Mouse (Mus musculus) ES-Bruce4 (cell line): ENCODE data around the gene Diaph3. TPM values are rescaled to one million over a fixed set of nuclear protein-coding genes. Genes with fewer than 3 reads are reported as not detected.

Experiments used
- H3K27ac ChIP-seq: 2 replicates; pipeline ENCODE4 v1.5.1; 2012; ENCODE audit warnings: low read length, inconsistent platforms; ENCODE audit not compliant: insufficient read depth
- H3K27me3 ChIP-seq: 2 replicates; pipeline ENCODE4 v1.6.1; 2012; ENCODE audit warnings: mild to moderate bottlenecking, low read length, inconsistent platforms; ENCODE audit not compliant: control insufficient read depth, poor library complexity, insufficient read depth, severe bottlenecking
- H3K36me3 ChIP-seq: 2 replicates; pipeline ENCODE4 v1.6.1; 2012; ENCODE audit warnings: inconsistent platforms, mild to moderate bottlenecking, low read length, moderate library complexity; ENCODE audit not compliant: control insufficient read depth, poor library complexity, insufficient read depth, severe bottlenecking
- H3K4me1 ChIP-seq: one replicate; pipeline ENCODE4 v1.8.1; 2011; ENCODE audit warnings: low read length; ENCODE audit not compliant: control insufficient read depth, insufficient read depth
- H3K4me3 ChIP-seq: 2 replicates; pipeline ENCODE4 v1.5.1; 2011; ENCODE audit warnings: low read depth, mild to moderate bottlenecking, low read length
- H3K9ac ChIP-seq: 2 replicates; pipeline ENCODE4 v1.6.1; 2012; ENCODE audit warnings: low read depth, mild to moderate bottlenecking, inconsistent platforms; ENCODE audit not compliant: poor library complexity, severe bottlenecking
- H3K9me3 ChIP-seq: replicated peaks from 2 replicates; pipeline ENCODE4 v1.6.1; 2012; ENCODE audit warnings: mild to moderate bottlenecking, low read length, inconsistent platforms; ENCODE audit not compliant: control insufficient read depth, poor library complexity, insufficient read depth, severe bottlenecking
- CTCF ChIP-seq: IDR thresholded peaks from one replicate; pipeline ENCODE4 v1.8.1; 2011; ENCODE audit warnings: low read depth, low read length
- EP300 ChIP-seq: IDR thresholded peaks from 2 replicates; pipeline ENCODE4 v1.6.1; 2011; ENCODE audit warnings: low read depth, low read length; ENCODE audit not compliant: insufficient read depth
- POLR2A ChIP-seq: IDR thresholded peaks from one replicate; pipeline ENCODE4 v1.8.1; 2011; ENCODE audit warnings: low read length; ENCODE audit not compliant: insufficient read depth
- polyA plus RNA-seq: library from polyadenylated mRNA; stranded (reverse); fragments of >200 nt; gene quantifications from 2 replicates; pipeline ENCODE4 v1.2.4, GENCODE M21; 2011; ENCODE audit warnings: low read depth; ENCODE audit not compliant: missing spikeins, insufficient read depth, insufficient read length

Diaph3 gene
- polyA plus RNA-seq, 1 experiment: 55.4 TPM

GRCm38 (mm10) chr14:86864053-86864452 lies 277.0 kb downstream of the Diaph3 start:
- TF ChIP-seq POLR2A (no peak), EP300 (no peak), CTCF (no peak)
- no peaks in the 10 kb centered on the region for H3K4me1 ChIP-seq
- no peaks in the 10 kb centered on the region for H3K27me3 ChIP-seq
- no peak overlapping the region for H3K9ac ChIP-seq
- H3K9me3 ChIP-seq: no peaks in the 10 kb centered on the region
- H3K4me3 ChIP-seq: no peak overlapping the region
- no peak overlapping the region for H3K27ac ChIP-seq
- H3K36me3 ChIP-seq: no peaks in the 10 kb centered on the region

DNA sequence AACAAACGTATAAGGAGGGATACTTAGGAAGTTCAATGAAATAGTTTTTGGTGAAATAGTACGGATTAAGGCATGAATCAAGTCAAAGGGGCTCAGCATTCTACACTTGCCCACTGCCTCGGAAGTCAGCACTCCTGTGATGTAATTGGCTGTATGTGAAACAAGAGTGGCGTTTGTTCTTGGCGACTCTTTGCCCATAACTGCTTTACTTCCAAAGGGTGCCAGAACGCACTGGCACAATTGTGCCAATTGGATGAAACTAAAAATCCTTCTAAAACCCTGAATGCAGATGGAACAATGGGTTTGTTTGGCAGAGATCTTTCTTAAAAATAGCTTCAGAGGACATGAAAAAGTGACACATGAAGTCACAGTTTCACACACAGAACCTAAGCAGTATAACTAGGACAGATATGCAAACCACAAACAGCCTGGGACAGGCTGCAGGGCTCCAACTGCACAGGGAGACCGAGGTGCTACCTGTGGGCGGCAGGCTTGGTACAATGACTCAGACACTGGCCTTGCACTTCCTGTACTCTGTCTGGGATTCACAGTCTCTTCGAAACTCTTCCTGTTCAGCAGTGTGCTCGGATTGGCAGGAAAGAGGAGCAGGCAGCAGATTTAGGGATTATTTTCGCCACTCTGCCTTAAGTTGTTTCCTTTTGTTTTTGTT lies 279.6 kb downstream of the Diaph3 start:
- no peak overlapping the region for H3K4me3 ChIP-seq
- TF ChIP-seq EP300 (no peak), CTCF (no peak), POLR2A (no peak)
- H3K9me3 ChIP-seq: no peaks in the 10 kb centered on the region
- no peak overlapping the region for H3K27ac ChIP-seq
- no peaks in the 10 kb centered on the region for H3K4me1 ChIP-seq
- H3K27me3 ChIP-seq: no peaks in the 10 kb centered on the region
- no peak overlapping the region for H3K9ac ChIP-seq
- no peaks in the 10 kb centered on the region for H3K36me3 ChIP-seq

GRCm38 (mm10) chr14:86847154-86847810 lies 293.8 kb downstream of the Diaph3 start:
- Histone ChIP-seq H3K9me3 (no peaks in the 10 kb centered on the region), H3K27me3 (no peaks in the 10 kb centered on the region), H3K27ac (no peak overlapping the region), H3K4me3 (no peak overlapping the region), H3K4me1 (no peaks in the 10 kb centered on the region), H3K9ac (no peak overlapping the region), H3K36me3 (no peaks in the 10 kb centered on the region)
- TF ChIP-seq CTCF (no peak), EP300 (no peak), POLR2A (no peak)

DNA sequence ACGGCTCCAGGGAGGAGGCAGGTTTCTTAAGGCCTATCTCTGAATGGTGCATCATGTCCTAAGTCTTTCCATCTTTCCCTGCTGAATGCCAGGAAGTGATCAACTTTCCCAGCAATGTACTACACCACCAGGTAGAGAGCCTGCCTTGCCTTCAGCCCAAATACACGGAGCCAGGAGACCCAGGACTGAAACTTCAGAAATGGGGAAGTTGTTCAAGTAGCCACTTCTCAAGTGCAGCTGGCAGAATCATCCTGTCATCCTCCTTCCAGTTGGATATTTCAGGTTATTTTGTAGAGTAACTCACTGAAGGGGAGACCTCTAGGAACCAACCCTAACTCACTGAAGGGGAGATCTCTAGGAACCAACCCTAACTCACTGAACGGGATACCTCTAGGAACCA lies 297.0 kb downstream of the Diaph3 start:
- TF ChIP-seq POLR2A (no peak), EP300 (no peak), CTCF (no peak)
- no peak overlapping the region for H3K9ac ChIP-seq
- no peaks in the 10 kb centered on the region for H3K9me3 ChIP-seq
- no peak overlapping the region for H3K27ac ChIP-seq
- H3K36me3 ChIP-seq: no peaks in the 10 kb centered on the region
- H3K27me3 ChIP-seq: no peaks in the 10 kb centered on the region
- H3K4me1 ChIP-seq: no peaks in the 10 kb centered on the region
- no peak overlapping the region for H3K4me3 ChIP-seq

GRCm38 (mm10) chr14:86837642-86838041 lies 303.4 kb downstream of the Diaph3 start:
- H3K9me3 ChIP-seq: no peaks in the 10 kb centered on the region
- no peaks in the 10 kb centered on the region for H3K36me3 ChIP-seq
- no peak overlapping the region for H3K4me3 ChIP-seq
- no peaks in the 10 kb centered on the region for H3K27me3 ChIP-seq
- no peak overlapping the region for H3K9ac ChIP-seq
- TF ChIP-seq POLR2A: no peak
- TF ChIP-seq CTCF: no peak
- TF ChIP-seq EP300: no peak
- no peak overlapping the region for H3K27ac ChIP-seq
- H3K4me1 ChIP-seq: no peaks in the 10 kb centered on the region

DNA sequence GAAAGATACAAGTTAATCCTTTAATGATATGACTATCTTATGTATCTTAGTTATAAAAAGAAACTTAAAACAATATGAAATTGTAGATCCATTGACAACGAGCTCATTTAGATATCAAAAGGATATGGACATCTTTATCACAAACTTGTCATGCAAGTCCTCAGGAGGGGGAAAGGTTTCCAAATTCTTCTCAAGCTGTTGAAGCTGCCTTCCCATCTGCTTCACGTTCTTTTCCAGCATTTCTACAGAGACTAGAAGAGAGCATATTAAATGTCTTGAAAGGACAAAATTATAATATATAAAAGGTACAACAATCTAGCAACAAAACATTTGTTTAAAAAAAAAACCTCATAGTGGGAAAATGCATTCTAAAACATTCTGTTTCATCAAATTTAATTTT lies 306.2 kb downstream of the Diaph3 start:
- Histone ChIP-seq H3K27me3 (no peaks in the 10 kb centered on the region), H3K4me1 (no peaks in the 10 kb centered on the region), H3K9me3 (no peaks in the 10 kb centered on the region), H3K9ac (no peak overlapping the region), H3K27ac (no peak overlapping the region), H3K36me3 (no peaks in the 10 kb centered on the region), H3K4me3 (no peak overlapping the region)
- no peak for TF ChIP-seq POLR2A
- no peak for TF ChIP-seq CTCF
- TF ChIP-seq EP300: no peak
